Mouse (Mus musculus): Measurements from ENCODE around the gene Arl4c. TPM values are rescaled to one million over a fixed set of nuclear protein-coding genes. Genes with fewer than 3 reads are reported as not detected.
A peak's percentile ranks its signal among the peaks of the same experiment; 100 is the strongest.

Gene Arl4c
- polyA plus RNA-seq, 1 experiment from 2014 or later: 12.7 TPM

- no peaks in the 10 kb centered on the region for H3K27me3 ChIP-seq (ENCODE audit: insufficient read depth, low read length)
- WGBS: 41% methylated on average over 7 of the region's 7 CpGs
- no peak overlapping the region for H3K4me3 ChIP-seq (ENCODE audit: low read depth, low read length)
- H3K27ac ChIP-seq (ENCODE audit: low read depth): no peak overlapping the region
- TF ChIP-seq CTCF (IDR thresholded peaks at IDR 0.05; ENCODE audit: low read depth): peak; percentile 94
- peak; percentile 80 for DNase-seq
- H3K4me2 ChIP-seq: no peak overlapping the region
- ATAC-seq (ENCODE audit: insufficient read depth): no peak
- no peaks in the 10 kb centered on the region for H3K4me1 ChIP-seq (ENCODE audit: insufficient read depth)
- no peak overlapping the region for H3K9ac ChIP-seq
- no peaks in the 10 kb centered on the region for H3K9me3 ChIP-seq (ENCODE audit: low read depth, low read length)
- H3K36me3 ChIP-seq (ENCODE audit: insufficient read depth): no peaks in the 10 kb centered on the region
These were observed 40.4 kb upstream of the Arl4c start for GRCm38 (mm10) chr1:88742372-88742771.

- no peak overlapping the region for H3K4me3 ChIP-seq (ENCODE audit: low read depth, low read length)
- H3K4me2 ChIP-seq: no peak overlapping the region
- no peaks in the 10 kb centered on the region for H3K36me3 ChIP-seq (ENCODE audit: insufficient read depth)
- no peak for DNase-seq
- H3K27me3 ChIP-seq (ENCODE audit: insufficient read depth, low read length): no peaks in the 10 kb centered on the region
- no peaks in the 10 kb centered on the region for H3K9me3 ChIP-seq (ENCODE audit: low read depth, low read length)
- TF ChIP-seq CTCF (IDR thresholded peaks at IDR 0.05; ENCODE audit: low read depth): no peak
- no peak for ATAC-seq (ENCODE audit: insufficient read depth)
- H3K27ac ChIP-seq (ENCODE audit: low read depth): no peak overlapping the region
- no peaks in the 10 kb centered on the region for H3K4me1 ChIP-seq (ENCODE audit: insufficient read depth)
- WGBS: 75% methylated on average over 4 of the region's 4 CpGs
- H3K9ac ChIP-seq: no peak overlapping the region
These were observed 37.5 kb upstream of the Arl4c start for GRCm38 (mm10) chr1:88739546-88739945.

- ATAC-seq (ENCODE audit: insufficient read depth) (no peak), DNase-seq (peak; percentile 27)
- H3K27ac ChIP-seq (ENCODE audit: low read depth): no peak overlapping the region
- WGBS: 43% methylated on average over 3 of the region's 3 CpGs
- no peak overlapping the region for H3K9ac ChIP-seq
- no peak overlapping the region for H3K4me2 ChIP-seq
- H3K9me3 ChIP-seq (ENCODE audit: low read depth, low read length): no peaks in the 10 kb centered on the region
- no peak for TF ChIP-seq CTCF (IDR thresholded peaks at IDR 0.05; ENCODE audit: low read depth)
- H3K4me1 ChIP-seq (ENCODE audit: insufficient read depth): no peaks in the 10 kb centered on the region
- no peak overlapping the region for H3K4me3 ChIP-seq (ENCODE audit: low read depth, low read length)
- no peaks in the 10 kb centered on the region for H3K36me3 ChIP-seq (ENCODE audit: insufficient read depth)
- no peaks in the 10 kb centered on the region for H3K27me3 ChIP-seq (ENCODE audit: insufficient read depth, low read length)
These were observed 36.9 kb upstream of the Arl4c start for GRCm38 (mm10) chr1:88738931-88739330.

GRCm38 (mm10) chr1:88729496-88729895 is 27.5 kb upstream of the Arl4c start:
- no peak for TF ChIP-seq CTCF (IDR thresholded peaks at IDR 0.05; ENCODE audit: low read depth)
- Histone ChIP-seq H3K36me3 (ENCODE audit: insufficient read depth) (no peaks in the 10 kb centered on the region), H3K4me1 (ENCODE audit: insufficient read depth) (no peaks in the 10 kb centered on the region), H3K9ac (no peak overlapping the region), H3K9me3 (ENCODE audit: low read depth, low read length) (no peaks in the 10 kb centered on the region), H3K4me3 (ENCODE audit: low read depth, low read length) (no peak overlapping the region), H3K27me3 (ENCODE audit: insufficient read depth, low read length) (no peaks in the 10 kb centered on the region), H3K27ac (ENCODE audit: low read depth) (no peak overlapping the region), H3K4me2 (no peak overlapping the region)
- 68% methylated on average over 1 of the region's 1 CpGs for WGBS
- no peak for DNase-seq
- no peak for ATAC-seq (ENCODE audit: insufficient read depth)

GRCm38 (mm10) chr1:88727369-88727768 is 25.3 kb upstream of the Arl4c start:
- TF ChIP-seq CTCF (IDR thresholded peaks at IDR 0.05; ENCODE audit: low read depth): no peak

GRCm38 (mm10) chr1:88725716-88726115 is 23.7 kb upstream of the Arl4c start:
- 55% methylated on average over 1 of the region's 1 CpGs for WGBS
- Histone ChIP-seq H3K36me3 (ENCODE audit: insufficient read depth) (no peaks in the 10 kb centered on the region), H3K27ac (ENCODE audit: low read depth) (no peak overlapping the region), H3K4me1 (ENCODE audit: insufficient read depth) (no peaks in the 10 kb centered on the region), H3K4me2 (no peak overlapping the region), H3K27me3 (ENCODE audit: insufficient read depth, low read length) (no peaks in the 10 kb centered on the region), H3K9me3 (ENCODE audit: low read depth, low read length) (no peaks in the 10 kb centered on the region), H3K9ac (no peak overlapping the region), H3K4me3 (ENCODE audit: low read depth, low read length) (no peak overlapping the region)
- ATAC-seq (ENCODE audit: insufficient read depth) (no peak), DNase-seq (no peak)
- TF ChIP-seq CTCF (IDR thresholded peaks at IDR 0.05; ENCODE audit: low read depth): no peak

More at GRCm38 (mm10) chr1:88727369-88727768, 25.3 kb upstream of the Arl4c start:
- ATAC-seq (ENCODE audit: insufficient read depth): no peak
- H3K36me3 ChIP-seq (ENCODE audit: insufficient read depth): no peaks in the 10 kb centered on the region
- no peaks in the 10 kb centered on the region for H3K4me1 ChIP-seq (ENCODE audit: insufficient read depth)
- no peak for DNase-seq
- 100% methylated on average over 1 of the region's 1 CpGs for WGBS
- no peak overlapping the region for H3K4me3 ChIP-seq (ENCODE audit: low read depth, low read length)
- no peak overlapping the region for H3K27ac ChIP-seq (ENCODE audit: low read depth)
- H3K9ac ChIP-seq: no peak overlapping the region
- H3K9me3 ChIP-seq (ENCODE audit: low read depth, low read length): no peaks in the 10 kb centered on the region
- H3K4me2 ChIP-seq: no peak overlapping the region
- no peaks in the 10 kb centered on the region for H3K27me3 ChIP-seq (ENCODE audit: insufficient read depth, low read length)

- H3K4me1 ChIP-seq (ENCODE audit: insufficient read depth): no peaks in the 10 kb centered on the region
- no peak overlapping the region for H3K4me3 ChIP-seq (ENCODE audit: low read depth, low read length)
- H3K4me2 ChIP-seq: no peak overlapping the region
- no peak overlapping the region for H3K9ac ChIP-seq
- H3K36me3 ChIP-seq (ENCODE audit: insufficient read depth): no peaks in the 10 kb centered on the region
- peak; percentile 44 for DNase-seq
- H3K27ac ChIP-seq (ENCODE audit: low read depth): no peak overlapping the region
- no peaks in the 10 kb centered on the region for H3K9me3 ChIP-seq (ENCODE audit: low read depth, low read length)
- TF ChIP-seq CTCF (IDR thresholded peaks at IDR 0.05; ENCODE audit: low read depth): peak; percentile 25
- ATAC-seq (ENCODE audit: insufficient read depth): no peak
- no peaks in the 10 kb centered on the region for H3K27me3 ChIP-seq (ENCODE audit: insufficient read depth, low read length)
- 49% methylated on average over 11 of the region's 11 CpGs for WGBS
These were observed 18.7 kb upstream of the Arl4c start for GRCm38 (mm10) chr1:88720626-88721229.

Data from lung, embryonic 14.5 days (tissue).